Comparison of ENCODE assay signal across 30 mouse cellular contexts in genomic region chr10:59600516-59600915, GRCm38 (mm10). TPM values are rescaled to one million over a fixed set of nuclear protein-coding genes. Genes with fewer than 3 reads are reported as not detected.
DNase-seq lines count a peak whose midpoint lies in the region; ATAC-seq and TF ChIP-seq lines count a peak whose summit lies in the region.
"Had no signal": no experiment of that assay in that cellular context is flagged by ENCODE, and none has a peak within 500 bp of the region (broad histone marks: within the 10 kb centered on the region; RNA-seq: fewer than 3 reads in every experiment).

No protein-coding gene starts in this region.

- 65% methylated on average over 8 of the region's 8 CpGs for WGBS in intestine, postnatal 0 days

- no peak for ATAC-seq in intestine, postnatal 0 days
- ATAC-seq: CD4-positive, CD25-positive, alpha-beta regulatory T cell, adult 4 months; forebrain, embryonic 15.5 days had no signal

- no peaks in the 10 kb centered on the region for H3K27me3 ChIP-seq in intestine, postnatal 0 days (replicated peaks; ENCODE audit: control insufficient read depth, insufficient read depth, low read length)
- H3K27me3 ChIP-seq: embryonic facial prominence, embryonic 13.5 days; forebrain, embryonic 12.5 days; forebrain, embryonic 15.5 days; heart, embryonic 13.5 days; hindbrain, embryonic 15.5 days had no signal

- no peaks in the 10 kb centered on the region for H3K9me3 ChIP-seq in intestine, postnatal 0 days (ENCODE audit: control insufficient read depth)
- H3K9me3 ChIP-seq: embryonic facial prominence, embryonic 10.5 days; embryonic facial prominence, embryonic 13.5 days; forebrain, embryonic 12.5 days; forebrain, embryonic 15.5 days; heart, embryonic 10.5 days; heart, embryonic 13.5 days; hindbrain, embryonic 15.5 days had no signal

- intact Hi-C loops in gastrocnemius, adult 2 months (cut with DNase I): no loop called here
- intact Hi-C loops in gastrocnemius, postnatal 36 days (cut with DNase I): no loop called here

- peaks cover 4% of the 10 kb centered on the region; the same call in 1 of the 2 replicates for H3K4me1 ChIP-seq in intestine, postnatal 0 days (replicated peaks; ENCODE audit: control insufficient read depth, insufficient read depth, low read length)
- H3K4me1 ChIP-seq: embryonic facial prominence, embryonic 10.5 days had no signal

- H3K4me3 ChIP-seq in gastrocnemius, adult 2 months: no peak overlapping the region
- no peak overlapping the region for H3K4me3 ChIP-seq in intestine, postnatal 0 days (ENCODE audit: low read depth, low read length)
- H3K4me3 ChIP-seq: embryonic facial prominence, embryonic 10.5 days; embryonic facial prominence, embryonic 13.5 days; erythroblast, embryonic 14.5 days; forebrain, embryonic 12.5 days; forebrain, embryonic 15.5 days; heart, embryonic 10.5 days; heart, embryonic 13.5 days; hindbrain, embryonic 15.5 days had no signal

- 0 out of 2 replicates have a peak, but pooled peaks cover 5% of the 10 kb centered on the region for H3K36me3 ChIP-seq in intestine, postnatal 0 days (ENCODE audit: control insufficient read depth, insufficient read depth)
- H3K36me3 ChIP-seq: embryonic facial prominence, embryonic 10.5 days; forebrain, embryonic 12.5 days; forebrain, embryonic 15.5 days; hindbrain, embryonic 15.5 days had no signal

- H3K27ac ChIP-seq in gastrocnemius, adult 2 months: peak overlapping the region; percentile 65
- peak overlapping the region; percentile 21; the same call in 1 of the 2 replicates for H3K27ac ChIP-seq in intestine, postnatal 0 days (ENCODE audit: low read depth, low read length)
- H3K27ac ChIP-seq: embryonic facial prominence, embryonic 10.5 days; embryonic facial prominence, embryonic 13.5 days; forebrain, embryonic 12.5 days; forebrain, embryonic 15.5 days; heart, embryonic 10.5 days; heart, embryonic 13.5 days; hindbrain, embryonic 15.5 days had no signal

- TF ChIP-seq CTCF in gastrocnemius, adult 2 months (IDR thresholded peaks at IDR 0.05): no peak
- no peak for TF ChIP-seq CTCF in intestine, postnatal 0 days (IDR thresholded peaks at IDR 0.05; ENCODE audit: low read depth)

- no peak overlapping the region for H3K9ac ChIP-seq in intestine, postnatal 0 days (ENCODE audit: low read depth, low read length)
- H3K9ac ChIP-seq: embryonic facial prominence, embryonic 13.5 days; forebrain, embryonic 12.5 days; forebrain, embryonic 15.5 days; heart, embryonic 13.5 days; hindbrain, embryonic 15.5 days had no signal

- no peak overlapping the region for H3K4me2 ChIP-seq in intestine, postnatal 0 days (replicated peaks; ENCODE audit: low read depth)
- H3K4me2 ChIP-seq: embryonic facial prominence, embryonic 13.5 days; forebrain, embryonic 12.5 days; forebrain, embryonic 15.5 days; heart, embryonic 13.5 days; hindbrain, embryonic 15.5 days had no signal

- peak; percentile 44 for DNase-seq in gastrocnemius, adult 2 months
- DNase-seq in gastrocnemius, postnatal 36 days: no peak
- DNase-seq in adrenal gland, adult 8-10 months: peak; percentile 42
- DNase-seq in adrenal gland, postnatal 14 days: peak; percentile 52
- DNase-seq in kidney, postnatal 25 days: no peak
- no peak for DNase-seq in layer of hippocampus, postnatal 25 days (ENCODE audit: extremely low spot score in 1 of 2, low spot score in 1 of 2)
- no peak for DNase-seq in heart, adult 9 months (ENCODE audit: low spot score in 2 of 2)
- DNase-seq: cerebellum, adult 8-10 months; cerebellum, postnatal 36 days; embryo, embryonic 11 days; gastrocnemius, postnatal 10 days; heart, adult 18-20 months; heart, postnatal 14 days; heart, postnatal 4 days had no signal

RNA-seq across cellular contexts. Expression of gene Gm10322, which starts 15.3 kb away (rescaled TPM):
- not detected for total RNA-seq in gastrocnemius, adult 2 months (2021)
- total RNA-seq in gastrocnemius, postnatal 36 days (2021): not detected
- not detected for total RNA-seq in adrenal gland, adult 8-10 months (2022)
- total RNA-seq in adrenal gland, postnatal 14 days (2021): not detected in 2 replicates
- polyA plus RNA-seq in intestine, postnatal 0 days (2015; fragmentation: Nextera tagmentation; extraction: Ambion mirVana): not detected in 2 replicates
- total RNA-seq in layer of hippocampus, postnatal 25 days (2021): not detected
- total RNA-seq: gastrocnemius, postnatal 10 days; gastrocnemius, postnatal 4 days; heart, adult 18-20 months; heart, postnatal 14 days; heart, postnatal 4 days had no signal
- polyA plus RNA-seq: CD4-positive, CD25-positive, alpha-beta regulatory T cell, adult 4 months; cortical plate, adult 2 months; embryonic facial prominence, embryonic 10.5 days; embryonic facial prominence, embryonic 13.5 days; erythroblast, embryonic 14.5 days; forebrain, embryonic 12.5 days; forebrain, embryonic 15.5 days; heart, embryonic 10.5 days; heart, embryonic 13.5 days; heart, embryonic 16.5 days; hindbrain, embryonic 11.5 days; hindbrain, embryonic 15.5 days; intestine, embryonic 14.5 days; kidney, adult 2 months had no signal

RNA-seq across cellular contexts. Expression of gene Mcu, which starts 16.0 kb away (rescaled TPM):
- 10 to 100 TPM; 36.0 to 42.0 TPM for total RNA-seq in gastrocnemius, adult 2 months (2021)
- total RNA-seq in gastrocnemius, postnatal 36 days (2021): 10 to 100 TPM; 39.4 to 43.4 TPM
- 10 to 100 TPM; 40.4 to 61.1 (median 47.8) TPM for total RNA-seq in adrenal gland, adult 8-10 months (2022)
- total RNA-seq in adrenal gland, postnatal 14 days (2021): 33.6 and 36.5 TPM in 2 replicates
- polyA plus RNA-seq in intestine, postnatal 0 days (2015; fragmentation: Nextera tagmentation; extraction: Ambion mirVana): 63.3 and 65.2 TPM in 2 replicates
- total RNA-seq in layer of hippocampus, postnatal 25 days (2021): 10 to 100 TPM; 47.4 to 54.5 TPM

Comparison
In these comparisons a context has a peak if more than half of its experiments do, and no peak if none do; other contexts are left out.
1. DNase-seq: peak in gastrocnemius, adult 2 months (single experiment), adrenal gland, adult 8-10 months (single experiment) and adrenal gland, postnatal 14 days (single experiment); none in gastrocnemius, postnatal 36 days (0 of 2), kidney, postnatal 25 days (0 of 2), layer of hippocampus, postnatal 25 days (0 of 2) and heart, adult 9 months (0 of 2).